Comparison of ENCODE assay signal across 25 mouse cellular contexts in genomic region chr19:11080934-11081333, GRCm38 (mm10). TPM values are rescaled to one million over a fixed set of nuclear protein-coding genes. Genes with fewer than 3 reads are reported as not detected.
A peak's percentile ranks its signal among the peaks of the same experiment; 100 is the strongest.
DNase-seq lines count a peak whose midpoint lies in the region; ATAC-seq and TF ChIP-seq lines count a peak whose summit lies in the region.
"Had no signal": no experiment of that assay in that cellular context is flagged by ENCODE, and none has a peak within 500 bp of the region (broad histone marks: within the 10 kb centered on the region; RNA-seq: fewer than 3 reads in every experiment).

Gene Ms4a8a (minus strand): TSS chr19:11081102.

- ATAC-seq in monocyte, adult 5-6 weeks (replicated peaks; ENCODE audit: insufficient number of reproducible peaks, low FRiP score, low TSS enrichment, poor library complexity, severe bottlenecking): peak; percentile 73
- no peak for ATAC-seq in erythroid progenitor cell, adult 5-6 weeks (replicated peaks; ENCODE audit: low FRiP score, poor library complexity, severe bottlenecking)
- ATAC-seq: CD4-positive, CD25-positive, alpha-beta regulatory T cell, adult 4 months; forebrain, embryonic 14.5 days; hindbrain, embryonic 16.5 days had no signal

- DNase-seq in gastrocnemius, adult 2 months: no peak
- no peak for DNase-seq in gastrocnemius, adult 18-20 months (ENCODE audit: low spot score)
- DNase-seq in lung, postnatal 36 days: peak; percentile 30
- no peak for DNase-seq in lung, postnatal 4 days
- no peak for DNase-seq in gastrocnemius, postnatal 10 days
- DNase-seq in thymus, postnatal 10 days (ENCODE audit: low spot score in 2 of 2): no peak
- DNase-seq: adrenal gland, postnatal 10 days; B cell, adult 2 months; cerebellum, adult 11-12 months; cerebellum, adult 9-11 months; cerebellum, postnatal 36 days; gastrocnemius, postnatal 25 days; heart, postnatal 10 days; heart, postnatal 4 days had no signal

- H3K4me3 ChIP-seq in gastrocnemius, adult 2 months: peak within 1 kb of the TSS; percentile 18
- H3K4me3 ChIP-seq: embryonic facial prominence, embryonic 10.5 days; forebrain, embryonic 10.5 days; heart, embryonic 10.5 days; hindbrain, embryonic 12.5 days had no signal

- intact Hi-C loops in gastrocnemius, adult 2 months (cut with DNase I): no loop called here

- TF ChIP-seq CTCF in gastrocnemius, adult 2 months (IDR thresholded peaks at IDR 0.05): no peak

- no peak within 1 kb of the TSS for H3K27ac ChIP-seq in gastrocnemius, adult 2 months
- H3K27ac ChIP-seq: embryonic facial prominence, embryonic 10.5 days; forebrain, embryonic 10.5 days; heart, embryonic 10.5 days; hindbrain, embryonic 12.5 days had no signal

RNA-seq across cellular contexts. Expression of gene Ms4a8a, which starts in this region (rescaled TPM):
- total RNA-seq in gastrocnemius, adult 2 months (2021): 1 to 10 TPM in 1 of 2 experiments, under 1 TPM in 1; 0.66 to 1.3 TPM
- under 1 TPM; 0.69 to 0.84 TPM for total RNA-seq in gastrocnemius, adult 18-20 months (2021)
- total RNA-seq in monocyte, adult 5-6 weeks (2017): 1.1 to 8.6 TPM (median 4.5 TPM) in 3 replicates
- 1 to 10 TPM in 1 of 2 experiments, under 1 TPM in 1; 0.73 to 1.1 TPM for total RNA-seq in gastrocnemius, postnatal 10 days (2021)
- 1.4 and 3.4 TPM in 2 replicates for total RNA-seq in erythroid progenitor cell, adult 5-6 weeks (2015; ENCODE audit: low replicate concordance)
- not detected in 2 replicates for total RNA-seq in erythroid progenitor cell, adult 5-6 weeks (2017; ENCODE audit: low replicate concordance)
- total RNA-seq: G1E; granulocyte monocyte progenitor cell, adult 5-6 weeks had no signal
